Mouse (Mus musculus): Measurements from ENCODE around the gene Gjb2. TPM values are rescaled to one million over a fixed set of nuclear protein-coding genes. Genes with fewer than 3 reads are reported as not detected.
"Not testable (repeated sequence)": the region's sequence is repeated elsewhere in the genome, so short reads cannot be mapped to it uniquely, and the experiment has no call there.

Gjb2 gene
- total RNA-seq, 1 experiment = 0.76 TPM

GRCm38 (mm10) chr14:57075537-57075936, 29.0 kb downstream of the Gjb2 start:
- Histone ChIP-seq H3K27ac (ENCODE audit: insufficient read depth, low read depth, low read length, poor library complexity, severe bottlenecking) (no peak overlapping the region), H3K4me3 (ENCODE audit: insufficient read depth in 1 of 2, low read depth in 1 of 2, low read length in 2 of 2, poor library complexity in 1 of 2, severe bottlenecking in 1 of 2) (no peak overlapping the region), H3K4me1 (ENCODE audit: control insufficient read depth in 2 of 2, insufficient read depth in 2 of 2, low read length in 2 of 2, poor library complexity in 1 of 2) (no peaks in the 10 kb centered on the region), H3K36me3 (ENCODE audit: control insufficient read depth, insufficient read depth, low read length, poor library complexity, severe bottlenecking) (no peaks in the 10 kb centered on the region), H3K9me3 (ENCODE audit: control insufficient read depth, insufficient read depth, low read depth, low read length) (no peaks in the 10 kb centered on the region), H3K9ac (ENCODE audit: insufficient read depth, low read depth, low read length, poor library complexity, severe bottlenecking) (no peak overlapping the region)
- no peak for TF ChIP-seq CHD2 (IDR thresholded peaks at IDR 0.05; ENCODE audit: low read depth, low read length)
- TF ChIP-seq MAFK (IDR thresholded peaks at IDR 0.05; ENCODE audit: insufficient read depth, low read depth, low read length) = no peak
- TF ChIP-seq ZNF384 (IDR thresholded peaks at IDR 0.05; ENCODE audit: low read depth, low read length) = no peak
- no peak for TF ChIP-seq ZC3H11A (IDR thresholded peaks at IDR 0.05; ENCODE audit: borderline replicate concordance, low read depth, low read length)
- TF ChIP-seq HCFC1 (IDR thresholded peaks at IDR 0.05; ENCODE audit: borderline replicate concordance, insufficient read depth, low read length) = no peak
- in situ Hi-C loops (cut with MboI; ENCODE audit: low sequenced_read_pairs in 2 of 2, unreplicated experiment in 2 of 2) = loop anchor here in 1 of 2 experiments (10.0 kb wide), 1 partner anchor 91 kb away; no protein-coding TSS in a partner anchor
- no peak for DNase-seq (ENCODE audit: low read depth, low spot score)

- H3K4me1 ChIP-seq (ENCODE audit: control insufficient read depth in 2 of 2, insufficient read depth in 2 of 2, low read length in 2 of 2, poor library complexity in 1 of 2); H3K9ac ChIP-seq (ENCODE audit: insufficient read depth, low read depth, low read length, poor library complexity, severe bottlenecking); H3K9me3 ChIP-seq (ENCODE audit: control insufficient read depth, insufficient read depth, low read depth, low read length); H3K27ac ChIP-seq (ENCODE audit: insufficient read depth, low read depth, low read length, poor library complexity, severe bottlenecking); H3K4me3 ChIP-seq (ENCODE audit: insufficient read depth in 1 of 2, low read depth in 1 of 2, low read length in 2 of 2, poor library complexity in 1 of 2, severe bottlenecking in 1 of 2); H3K36me3 ChIP-seq (ENCODE audit: control insufficient read depth, insufficient read depth, low read length, poor library complexity, severe bottlenecking): not testable (repeated sequence)
- peak; percentile 62 for DNase-seq (ENCODE audit: low read depth, low spot score)
- in situ Hi-C loops (cut with MboI; ENCODE audit: low sequenced_read_pairs in 2 of 2, unreplicated experiment in 2 of 2) = loop anchor here (10.0 kb wide), 4 partner anchors 85 to 695 kb away; no protein-coding TSS in a partner anchor
- TF ChIP-seq ZC3H11A (IDR thresholded peaks at IDR 0.05; ENCODE audit: borderline replicate concordance, low read depth, low read length) = peak; percentile 82
Observed at GRCm38 (mm10) chr14:57069906-57070305, 34.6 kb downstream of the Gjb2 start.

- no peaks in the 10 kb centered on the region for H3K9me3 ChIP-seq (ENCODE audit: control insufficient read depth, insufficient read depth, low read depth, low read length)
- H3K27ac ChIP-seq (ENCODE audit: insufficient read depth, low read depth, low read length, poor library complexity, severe bottlenecking) = no peak overlapping the region
- H3K36me3 ChIP-seq (ENCODE audit: control insufficient read depth, insufficient read depth, low read length, poor library complexity, severe bottlenecking) = no peaks in the 10 kb centered on the region
- no peak for DNase-seq (ENCODE audit: low read depth, low spot score)
- in situ Hi-C loops (cut with MboI; ENCODE audit: low sequenced_read_pairs in 2 of 2, unreplicated experiment in 2 of 2) = loop anchor here (10.0 kb wide), 3 partner anchors 91 to 691 kb away; no protein-coding TSS in a partner anchor
- no peaks in the 10 kb centered on the region for H3K4me1 ChIP-seq (ENCODE audit: control insufficient read depth in 2 of 2, insufficient read depth in 2 of 2, low read length in 2 of 2, poor library complexity in 1 of 2)
- no peak overlapping the region for H3K4me3 ChIP-seq (ENCODE audit: insufficient read depth in 1 of 2, low read depth in 1 of 2, low read length in 2 of 2, poor library complexity in 1 of 2, severe bottlenecking in 1 of 2)
- TF ChIP-seq HCFC1 (IDR thresholded peaks at IDR 0.05; ENCODE audit: borderline replicate concordance, insufficient read depth, low read length) = no peak
- TF ChIP-seq ZNF384 (IDR thresholded peaks at IDR 0.05; ENCODE audit: low read depth, low read length) = no peak
- TF ChIP-seq CHD2 (IDR thresholded peaks at IDR 0.05; ENCODE audit: low read depth, low read length) = no peak
- no peak overlapping the region for H3K9ac ChIP-seq (ENCODE audit: insufficient read depth, low read depth, low read length, poor library complexity, severe bottlenecking)
Observed at GRCm38 (mm10) chr14:57066053-57066452, 38.4 kb downstream of the Gjb2 start.

GRCm38 (mm10) chr14:57060052-57060451, 44.5 kb downstream of the Gjb2 start:
- in situ Hi-C loops (cut with MboI; ENCODE audit: low sequenced_read_pairs in 2 of 2, unreplicated experiment in 2 of 2) = loop anchor here (10.0 kb wide), 3 partner anchors 85 to 685 kb away; no protein-coding TSS in a partner anchor
- not testable (repeated sequence) for H3K9ac ChIP-seq (ENCODE audit: insufficient read depth, low read depth, low read length, poor library complexity, severe bottlenecking); H3K36me3 ChIP-seq (ENCODE audit: control insufficient read depth, insufficient read depth, low read length, poor library complexity, severe bottlenecking); H3K4me3 ChIP-seq (ENCODE audit: insufficient read depth in 1 of 2, low read depth in 1 of 2, low read length in 2 of 2, poor library complexity in 1 of 2, severe bottlenecking in 1 of 2); H3K9me3 ChIP-seq (ENCODE audit: control insufficient read depth, insufficient read depth, low read depth, low read length); H3K4me1 ChIP-seq (ENCODE audit: control insufficient read depth in 2 of 2, insufficient read depth in 2 of 2, low read length in 2 of 2, poor library complexity in 1 of 2); H3K27ac ChIP-seq (ENCODE audit: insufficient read depth, low read depth, low read length, poor library complexity, severe bottlenecking)
- TF ChIP-seq ZC3H11A (IDR thresholded peaks at IDR 0.05; ENCODE audit: borderline replicate concordance, low read depth, low read length) = peak; percentile 93
- DNase-seq (ENCODE audit: low read depth, low spot score) = peak; percentile 77

GRCm38 (mm10) chr14:57057563-57058321, 46.8 kb downstream of the Gjb2 start, which contains the start of gene Gja3:
TSS of gene Gja3 (minus strand) at chr14:57058100.
- H3K4me3 ChIP-seq (ENCODE audit: insufficient read depth in 1 of 2, low read depth in 1 of 2, low read length in 2 of 2, poor library complexity in 1 of 2, severe bottlenecking in 1 of 2) = peak within 1 kb of the TSS; percentile 80 to 96
- H3K9ac ChIP-seq (ENCODE audit: insufficient read depth, low read depth, low read length, poor library complexity, severe bottlenecking) = peak within 1 kb of the TSS; percentile 48
- no peaks in the 10 kb centered on the region for H3K9me3 ChIP-seq (ENCODE audit: control insufficient read depth, insufficient read depth, low read depth, low read length)
- no peak within 1 kb of the TSS for H3K27ac ChIP-seq (ENCODE audit: insufficient read depth, low read depth, low read length, poor library complexity, severe bottlenecking)
- no peaks in the 10 kb centered on the region for H3K36me3 ChIP-seq (ENCODE audit: control insufficient read depth, insufficient read depth, low read length, poor library complexity, severe bottlenecking)
- no peak for TF ChIP-seq ZC3H11A (IDR thresholded peaks at IDR 0.05; ENCODE audit: borderline replicate concordance, low read depth, low read length)
- TF ChIP-seq MAFK (IDR thresholded peaks at IDR 0.05; ENCODE audit: insufficient read depth, low read depth, low read length) = no peak
- TF ChIP-seq CHD2 (IDR thresholded peaks at IDR 0.05; ENCODE audit: low read depth, low read length) = no peak
- TF ChIP-seq HCFC1 (IDR thresholded peaks at IDR 0.05; ENCODE audit: borderline replicate concordance, insufficient read depth, low read length) = no peak
- no peak for TF ChIP-seq ZNF384 (IDR thresholded peaks at IDR 0.05; ENCODE audit: low read depth, low read length)
- no peaks in the 10 kb centered on the region for H3K4me1 ChIP-seq (ENCODE audit: control insufficient read depth in 2 of 2, insufficient read depth in 2 of 2, low read length in 2 of 2, poor library complexity in 1 of 2)
- DNase-seq (ENCODE audit: low read depth, low spot score) = peak; percentile 51
- in situ Hi-C loops (cut with MboI; ENCODE audit: low sequenced_read_pairs in 2 of 2, unreplicated experiment in 2 of 2) = no loop called here

All from ES-E14 (cell line).